Mouse (Mus musculus) hindbrain, embryonic 16.5 days (tissue): ENCODE results near the gene Rpl41. TPM values are rescaled to one million over a fixed set of nuclear protein-coding genes. Genes with fewer than 3 reads are reported as not detected.

Source experiments
- ATAC-seq: fragments of 200-750 bp; cut with Nextera tagmentation; 2 replicates; pipeline ENCODE4 v1.8.0; 2017; ENCODE audit warnings: moderate TSS enrichment, moderate library complexity
- H3K27ac ChIP-seq: fragments of 300-500 bp; sonication (generic); 2 replicates; pipeline ENCODE4 v1.5.1; 2014; ENCODE audit warnings: low read depth, mild to moderate bottlenecking, control low read depth, low read length, moderate library complexity
- H3K27me3 ChIP-seq: fragments of 300-500 bp; sonication (generic); replicated peaks from 2 replicates; pipeline ENCODE4 v1.6.1; 2014; ENCODE audit warnings: low read length; ENCODE audit not compliant: control insufficient read depth, insufficient read depth
- H3K36me3 ChIP-seq: fragments of 300-500 bp; sonication (generic); 2 replicates; pipeline ENCODE4 v1.6.1; 2014; ENCODE audit warnings: mild to moderate bottlenecking, low read length, moderate library complexity, mixed read lengths; ENCODE audit not compliant: control insufficient read depth, insufficient read depth
- H3K4me1 ChIP-seq: fragments of 300-500 bp; sonication (generic); 2 replicates; pipeline ENCODE4 v1.6.1; 2014; ENCODE audit warnings: low read depth, low read length; ENCODE audit not compliant: control insufficient read depth, insufficient read depth
- H3K4me2 ChIP-seq: fragments of 300-500 bp; sonication (generic); 2 replicates; pipeline ENCODE4 v1.6.1; 2014; ENCODE audit warnings: mild to moderate bottlenecking, low read length, control low read depth, moderate library complexity
- H3K4me3 ChIP-seq: fragments of 300-500 bp; sonication (generic); 2 replicates; pipeline ENCODE4 v1.5.1; 2014; ENCODE audit warnings: mild to moderate bottlenecking, low read length, control low read depth, moderate library complexity
- H3K9ac ChIP-seq: fragments of 300-500 bp; sonication (generic); 2 replicates; pipeline ENCODE4 v1.6.1; 2014; ENCODE audit warnings: low read depth, mild to moderate bottlenecking, control low read depth, low read length, moderate library complexity
- H3K9me3 ChIP-seq: fragments of 300-500 bp; sonication (generic); 2 replicates; pipeline ENCODE4 v1.6.1; 2014; ENCODE audit warnings: mild to moderate bottlenecking, low read length, moderate library complexity; ENCODE audit not compliant: control insufficient read depth
- WGBS: fragments of 180-500 bp; shearing (Covaris S2); extraction: QIAGEN DNeasy Blood & Tissue Kit; methylation state at CpG from one replicate; pipeline ENCODE4 v1.1.7; 2014; 5-methylcytosine and 5-hydroxymethylcytosine counted together
- polyA plus RNA-seq: library from polyadenylated mRNA; unstranded; fragments of >200 nt; fragmentation: Nextera tagmentation; extraction: Ambion mirVana; gene quantifications from 2 replicates; pipeline ENCODE4 v1.2.1, GENCODE M21; 2015

The Rpl41 gene
- 2,004 and 2,091 TPM in 2 replicates for polyA plus RNA-seq

DNA sequence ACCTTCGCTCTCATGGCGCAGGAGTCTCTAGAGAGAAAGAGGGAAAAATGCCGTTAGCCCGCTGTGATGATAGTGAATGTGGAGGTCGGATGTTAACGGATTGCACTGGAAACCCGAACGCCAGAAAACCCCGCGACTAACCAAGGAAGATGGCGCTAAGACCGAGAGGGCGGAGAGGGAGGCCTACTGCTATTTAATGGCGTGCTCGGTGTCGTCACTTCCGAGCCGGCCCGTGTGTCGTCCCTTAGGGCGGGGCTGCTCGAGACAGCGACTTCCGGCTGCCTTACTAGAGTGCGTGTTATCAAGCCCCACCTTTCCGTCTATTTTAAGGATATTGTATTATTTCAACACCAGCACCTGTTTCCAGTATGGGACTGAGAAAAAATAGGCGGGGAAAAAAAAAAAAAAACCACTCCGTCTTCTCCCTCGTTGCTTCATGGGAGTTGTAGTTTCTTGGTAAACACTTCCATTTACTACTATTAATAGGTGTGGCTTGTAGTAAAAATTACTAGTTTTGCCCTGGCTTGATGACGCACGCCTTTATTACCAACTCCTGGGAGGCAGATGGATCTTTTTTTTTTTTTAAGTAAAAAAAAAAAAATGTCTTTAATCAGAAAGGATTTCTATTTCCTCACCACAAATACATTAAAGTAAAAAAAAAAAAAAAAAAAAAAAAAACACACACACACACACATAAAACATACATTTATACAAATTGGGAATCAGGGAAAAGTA, at the start of gene Rpl41:
Rpl41 (minus strand) TSS at position 359 of the 735 bp plus-strand sequence.
- Histone ChIP-seq H3K36me3 (peaks cover 13% of the 10 kb centered on the region), H3K9me3 (no peaks in the 10 kb centered on the region), H3K4me3 (peak within 1 kb of the TSS; percentile 49), H3K4me1 (peaks cover 7% of the 10 kb centered on the region), H3K27ac (peak within 1 kb of the TSS; percentile 77), H3K27me3 (no peaks in the 10 kb centered on the region), H3K4me2 (peak within 1 kb of the TSS; percentile 64), H3K9ac (peak within 1 kb of the TSS; percentile 83)
- peak; percentile 91 for ATAC-seq
- WGBS = under 1% methylated on average over 31 of the region's 31 CpGs

DNA sequence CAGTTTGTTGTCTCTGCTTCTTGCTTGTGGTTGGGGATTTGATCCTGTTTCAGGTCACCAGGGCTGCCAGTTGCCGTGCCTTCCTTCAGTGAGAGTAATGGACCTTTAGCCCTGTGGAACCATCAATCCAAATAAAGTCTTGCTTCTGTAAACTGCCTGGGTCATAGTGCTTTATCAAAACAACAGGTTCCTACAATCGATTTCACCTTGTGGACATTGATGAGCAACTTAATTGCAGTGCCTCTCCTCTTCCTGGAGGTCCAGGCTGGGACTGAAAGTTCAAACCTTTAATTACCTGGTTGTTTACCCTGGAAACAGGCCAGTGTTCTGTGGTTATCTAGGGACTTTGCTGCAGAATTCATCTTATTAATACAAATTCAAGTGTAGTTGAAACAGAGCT, 49.4 kb upstream of the Rpl41 start:
- Histone ChIP-seq H3K4me1 (no peaks in the 10 kb centered on the region), H3K9me3 (no peaks in the 10 kb centered on the region), H3K4me2 (no peak overlapping the region), H3K27ac (no peak overlapping the region), H3K9ac (no peak overlapping the region), H3K27me3 (no peaks in the 10 kb centered on the region), H3K4me3 (no peak overlapping the region), H3K36me3 (no peaks in the 10 kb centered on the region)
- WGBS = 69% methylated on average over 2 of the region's 2 CpGs
- no peak for ATAC-seq

DNA sequence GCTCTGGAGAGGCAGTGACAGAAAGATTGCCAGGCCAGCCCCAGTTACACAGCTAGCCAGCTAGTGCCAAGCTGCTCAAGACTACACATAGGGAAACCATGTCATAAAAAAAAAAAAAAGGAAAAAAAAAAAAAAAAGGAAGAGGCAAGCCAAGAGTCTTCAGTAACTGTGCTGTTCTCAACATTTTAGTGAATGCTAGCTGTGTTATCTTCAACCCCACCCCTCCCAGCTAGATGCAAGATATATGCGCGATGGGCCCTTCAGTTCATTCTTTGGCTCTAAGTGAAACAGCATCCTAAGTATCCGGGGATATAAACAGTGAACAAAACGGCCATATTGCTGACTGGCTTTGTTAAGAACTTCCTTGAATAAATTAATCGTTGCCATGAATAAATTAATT, 43.7 kb upstream of the Rpl41 start:
- Histone ChIP-seq H3K27me3 (peaks cover 21% of the 10 kb centered on the region), H3K4me3 (no peak overlapping the region), H3K36me3 (no peaks in the 10 kb centered on the region), H3K4me2 (no peak overlapping the region), H3K4me1 (peaks cover 9% of the 10 kb centered on the region), H3K9ac (no peak overlapping the region), H3K27ac (no peak overlapping the region), H3K9me3 (no peaks in the 10 kb centered on the region)
- no peak for ATAC-seq
- 69% methylated on average over 5 of the region's 5 CpGs for WGBS

DNA sequence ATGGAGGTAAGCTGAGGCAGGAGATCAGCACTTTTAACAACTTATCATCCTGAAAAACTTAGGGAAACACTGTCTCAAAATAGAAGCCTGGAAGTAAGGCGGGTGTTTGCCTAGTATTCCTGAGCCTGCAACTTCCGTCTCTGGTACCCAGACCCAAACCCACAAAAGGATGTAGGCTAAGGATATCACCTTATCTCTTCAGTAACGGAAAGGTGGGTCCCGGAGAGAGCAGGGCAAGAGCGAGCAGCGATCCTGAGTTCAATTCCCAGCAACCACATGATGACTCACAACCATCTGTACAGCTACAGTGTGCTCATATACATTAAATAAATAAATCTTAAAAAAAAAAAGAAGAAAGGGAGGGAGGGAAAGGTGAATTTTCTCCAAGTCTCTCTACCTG, 42.3 kb upstream of the Rpl41 start:
- Histone ChIP-seq H3K9me3 (no peaks in the 10 kb centered on the region), H3K27me3 (peaks cover 31% of the 10 kb centered on the region), H3K27ac (no peak overlapping the region), H3K36me3 (no peaks in the 10 kb centered on the region), H3K4me2 (no peak overlapping the region), H3K4me1 (peaks cover 9% of the 10 kb centered on the region), H3K9ac (no peak overlapping the region), H3K4me3 (no peak overlapping the region)
- 87% methylated on average over 6 of the region's 6 CpGs for WGBS
- ATAC-seq = no peak

DNA sequence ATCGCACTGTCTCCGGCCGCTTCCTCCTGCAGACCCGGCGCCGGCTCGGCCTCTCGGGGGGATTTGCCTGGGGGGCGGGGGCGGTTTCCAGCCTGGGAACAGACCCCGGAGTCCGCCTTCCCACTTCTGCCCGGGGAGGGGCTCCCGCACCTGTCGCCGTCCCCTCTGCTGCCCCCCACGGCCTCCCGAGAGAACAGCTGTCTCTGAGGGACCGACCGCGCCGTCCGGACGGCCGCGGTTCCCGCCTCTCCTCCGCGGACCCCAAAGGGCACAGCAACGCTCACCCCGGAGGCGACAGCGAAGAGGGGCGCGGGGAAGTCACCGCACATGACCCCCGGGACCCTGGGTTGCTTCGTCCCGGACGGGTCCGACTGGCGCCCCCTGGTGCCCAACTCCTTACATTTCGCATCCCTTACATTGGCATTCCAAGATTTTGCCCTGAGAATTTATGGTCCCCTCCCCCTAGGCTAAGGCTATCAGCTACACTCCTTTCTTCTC, 41.1 kb upstream of the Rpl41 start:
- H3K4me3 ChIP-seq = peak overlapping the region; percentile 66
- peak overlapping the region; percentile 99 for H3K4me2 ChIP-seq
- ATAC-seq = peak; percentile 41; the same call in 1 of the 2 replicates
- H3K9ac ChIP-seq = peak overlapping the region; percentile 67
- no peak overlapping the region for H3K27ac ChIP-seq
- 0% methylated on average over 41 of the region's 43 CpGs for WGBS
- peaks cover 38% of the 10 kb centered on the region for H3K27me3 ChIP-seq
- peaks cover 9% of the 10 kb centered on the region for H3K4me1 ChIP-seq
- no peaks in the 10 kb centered on the region for H3K9me3 ChIP-seq
- H3K36me3 ChIP-seq = no peaks in the 10 kb centered on the region

DNA sequence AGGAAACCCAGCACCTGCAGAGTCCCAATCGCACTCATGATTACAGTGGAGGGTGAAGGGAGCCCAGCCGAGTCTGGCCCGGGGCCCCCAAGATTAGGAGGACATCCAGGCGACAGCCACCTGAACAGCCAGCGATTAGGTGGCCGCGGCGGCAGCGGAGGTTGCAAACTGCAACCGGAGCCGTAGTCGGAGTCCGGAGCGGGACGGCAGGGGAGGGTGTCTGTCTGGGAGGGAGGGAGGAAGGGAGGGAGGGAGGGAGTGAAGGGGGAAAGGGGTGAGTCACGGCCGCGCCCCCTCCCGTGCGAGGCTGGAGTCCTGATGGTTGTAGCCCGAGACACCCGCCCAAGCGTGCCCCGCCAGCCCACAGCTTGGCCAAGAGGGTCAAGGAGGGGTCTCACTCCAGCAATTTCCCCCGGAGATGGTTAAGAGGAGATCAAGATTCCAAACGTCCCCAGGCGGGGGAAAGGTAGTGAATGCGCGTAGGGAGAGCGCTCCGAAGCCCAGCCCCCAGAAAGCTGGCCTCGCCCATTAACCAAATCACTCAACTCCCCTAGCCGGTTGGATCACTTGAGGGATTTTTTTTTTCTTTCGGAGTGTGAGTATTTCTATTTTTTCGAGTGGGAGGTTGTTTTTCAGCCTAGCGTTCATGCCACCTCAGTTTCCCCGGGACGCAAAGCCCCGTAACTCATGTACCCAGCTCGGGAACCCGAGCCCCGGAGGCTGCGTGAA, 40.5 kb upstream of the Rpl41 start, which contains the start of gene Erbb3:
Erbb3 (minus strand) TSS at position 189 of the 729 bp plus-strand sequence.
- peak within 1 kb of the TSS; percentile 66 for H3K4me3 ChIP-seq
- peaks cover 9% of the 10 kb centered on the region for H3K4me1 ChIP-seq
- H3K4me2 ChIP-seq = peak within 1 kb of the TSS; percentile 99
- H3K9ac ChIP-seq = peak within 1 kb of the TSS; percentile 67
- ATAC-seq = peak; percentile 53; the same call in 1 of the 2 replicates
- no peak within 1 kb of the TSS for H3K27ac ChIP-seq
- under 1% methylated on average over 43 of the region's 43 CpGs for WGBS
- no peaks in the 10 kb centered on the region for H3K36me3 ChIP-seq
- peaks cover 38% of the 10 kb centered on the region for H3K27me3 ChIP-seq
- no peaks in the 10 kb centered on the region for H3K9me3 ChIP-seq

DNA sequence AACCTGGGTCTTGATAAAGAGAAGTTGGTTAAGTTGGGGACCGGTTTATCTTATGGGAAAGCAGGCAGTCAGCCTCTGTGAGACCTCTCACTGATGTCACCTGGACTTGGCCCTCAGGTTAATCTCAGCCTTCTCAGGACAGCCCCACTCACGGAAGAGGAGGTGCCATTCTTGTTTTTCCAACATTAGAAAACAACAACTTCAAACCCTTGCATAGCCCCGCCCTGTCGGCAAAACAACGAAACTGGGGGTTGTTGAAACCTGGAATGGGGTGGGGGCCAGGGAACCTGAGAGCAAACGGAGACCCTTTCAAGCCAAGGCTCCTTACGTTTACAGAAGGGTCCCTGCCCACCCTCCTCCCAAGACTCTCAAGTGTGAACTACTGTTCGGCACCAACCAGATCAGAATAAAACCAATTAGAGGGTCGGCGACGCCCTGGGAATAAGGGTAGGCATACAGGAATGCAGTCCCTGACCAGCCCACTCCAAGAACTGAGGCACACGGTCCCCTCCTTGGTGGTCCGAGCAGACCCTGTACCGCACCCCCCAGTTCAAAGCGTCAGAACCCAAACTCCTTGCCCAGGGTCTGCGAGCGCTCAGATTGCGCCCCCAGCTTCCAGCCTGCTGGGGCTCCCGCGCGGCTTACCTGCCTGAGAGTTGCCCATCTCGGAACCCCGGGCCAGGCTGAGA, 39.8 kb upstream of the Rpl41 start:
- peak overlapping the region; percentile 66 for H3K4me3 ChIP-seq
- H3K27ac ChIP-seq = no peak overlapping the region
- peak overlapping the region; percentile 67 for H3K9ac ChIP-seq
- 5% methylated on average over 23 of the region's 23 CpGs for whole genome bisulfite sequencing
- peaks cover 42% of the 10 kb centered on the region for H3K27me3 ChIP-seq
- H3K4me2 ChIP-seq = peak overlapping the region; percentile 99
- peak; percentile 9; the same call in 1 of the 2 replicates for ATAC-seq
- H3K4me1 ChIP-seq = peaks cover 9% of the 10 kb centered on the region
- no peaks in the 10 kb centered on the region for H3K9me3 ChIP-seq
- H3K36me3 ChIP-seq = no peaks in the 10 kb centered on the region

DNA sequence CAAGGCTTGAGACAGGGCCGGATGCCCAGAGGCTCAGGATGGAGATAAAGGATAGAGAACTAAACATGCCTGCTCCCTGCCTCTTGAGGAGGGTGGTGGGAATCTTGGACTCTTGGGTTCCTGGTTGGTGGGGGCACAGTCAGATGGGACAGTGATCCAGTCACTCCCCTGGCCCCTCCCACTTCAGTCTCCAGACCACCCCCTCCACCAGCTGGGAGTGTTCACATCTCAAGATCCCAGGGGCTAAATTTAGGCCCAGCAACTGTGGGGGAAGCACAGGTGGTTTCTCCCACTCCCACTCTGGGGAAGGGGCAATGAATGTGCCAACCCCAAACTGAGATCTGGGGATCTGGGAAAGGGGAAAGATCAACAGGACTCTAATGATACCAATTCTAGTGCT, 39.0 kb upstream of the Rpl41 start:
- Histone ChIP-seq H3K4me3 (no peak overlapping the region), H3K36me3 (no peaks in the 10 kb centered on the region), H3K4me2 (no peak overlapping the region), H3K27me3 (peaks cover 42% of the 10 kb centered on the region), H3K27ac (no peak overlapping the region), H3K9me3 (no peaks in the 10 kb centered on the region), H3K9ac (no peak overlapping the region), H3K4me1 (peaks cover 9% of the 10 kb centered on the region)
- WGBS = 20% methylated on average over 1 of the region's 1 CpGs
- ATAC-seq = no peak
